Mouse (Mus musculus): ENCODE measurements around the gene Mtfr2.

DNA sequence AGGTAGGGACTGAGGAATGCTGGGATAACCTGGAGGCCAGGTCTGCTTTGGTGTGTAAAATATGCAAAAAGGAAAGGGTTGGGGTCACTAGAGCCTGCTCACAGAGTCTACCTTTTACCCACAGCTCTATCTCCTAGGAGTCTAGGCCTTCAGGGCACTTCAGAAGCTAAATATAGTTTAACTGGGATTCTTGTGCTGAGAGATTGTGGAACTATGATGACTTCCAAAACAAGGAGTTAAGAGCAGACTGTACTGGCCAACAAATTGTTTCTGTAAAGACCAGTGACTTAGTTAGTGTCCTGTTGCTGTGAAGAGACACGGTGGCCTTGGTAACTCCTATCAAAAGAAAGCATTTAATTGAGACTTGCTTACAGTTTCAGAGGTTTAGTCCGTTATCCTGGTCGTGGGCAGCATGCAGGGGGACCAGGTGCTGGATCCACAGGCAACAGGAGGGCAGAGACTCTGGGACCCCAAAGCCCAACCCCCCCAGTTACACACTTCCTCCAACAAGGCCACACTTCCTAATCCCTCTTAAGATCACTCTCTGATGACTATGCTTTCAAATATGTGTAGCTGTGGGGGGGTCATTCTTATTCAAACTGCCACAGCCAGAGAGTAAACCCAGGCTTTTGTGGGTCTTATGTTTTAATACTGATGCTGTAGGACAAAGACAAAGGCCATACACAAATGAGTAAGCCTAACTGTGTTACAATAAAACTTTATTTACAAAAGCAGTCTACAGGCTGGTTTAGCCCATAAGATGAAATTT lies 49.2 kb upstream of the Mtfr2 start:
- TF ChIP-seq CTCF (IDR thresholded peaks at IDR 0.05) (no peak), POLR2A (IDR thresholded peaks at IDR 0.05; ENCODE audit: insufficient read depth, low read depth, low read length) (0 out of 2 replicates have a peak, but pooled peaks have one; percentile 20)
